Mouse (Mus musculus) forelimb bud, embryonic 11.5 days (tissue): ENCODE results near the gene Gnai3.

Experiments
- DNase-seq: peaks from one replicate; pipeline ENCODE4 v3.0.0-alpha.2; 2012; ENCODE audit warnings: low read depth, low spot score

Gene Gnai3

GRCm38 (mm10) chr3:108111320-108111719, 34.6 kb downstream of the Gnai3 start:
- DNase-seq = no peak

GRCm38 (mm10) chr3:108105281-108105680, 40.7 kb downstream of the Gnai3 start:
- DNase-seq = no peak

- no peak for DNase-seq
These were observed 43.9 kb downstream of the Gnai3 start for GRCm38 (mm10) chr3:108102075-108102474.

- no peak for DNase-seq
These were observed 44.4 kb downstream of the Gnai3 start for GRCm38 (mm10) chr3:108101594-108101993.

- no peak for DNase-seq
These were observed 47.6 kb downstream of the Gnai3 start for GRCm38 (mm10) chr3:108098316-108098715.

- no peak for DNase-seq
These were observed 48.3 kb downstream of the Gnai3 start for GRCm38 (mm10) chr3:108097656-108098055.

GRCm38 (mm10) chr3:108096726-108097125, 49.2 kb downstream of the Gnai3 start:
- DNase-seq = no peak

- no peak for DNase-seq
These were observed 49.7 kb downstream of the Gnai3 start for GRCm38 (mm10) chr3:108096226-108096625.

- no peak for DNase-seq
These were observed 50.8 kb downstream of the Gnai3 start for GRCm38 (mm10) chr3:108094976-108095760.

- DNase-seq = no peak
These were observed 51.8 kb downstream of the Gnai3 start for GRCm38 (mm10) chr3:108094146-108094545.

- DNase-seq = no peak
These were observed 52.6 kb downstream of the Gnai3 start for GRCm38 (mm10) chr3:108093306-108093705.

- no peak for DNase-seq
These were observed 53.3 kb downstream of the Gnai3 start, which contains the start of gene Gnat2 for GRCm38 (mm10) chr3:108092536-108093115. Gnat2 (plus strand) TSS chr3:108092789.

- DNase-seq = no peak
These were observed 53.9 kb downstream of the Gnai3 start for GRCm38 (mm10) chr3:108092030-108092429.

- DNase-seq = no peak
These were observed 55.4 kb downstream of the Gnai3 start for GRCm38 (mm10) chr3:108090561-108090960.

GRCm38 (mm10) chr3:108089916-108090315, 56.0 kb downstream of the Gnai3 start:
- DNase-seq = no peak

GRCm38 (mm10) chr3:108088842-108089380, 57.0 kb downstream of the Gnai3 start:
- DNase-seq = no peak

- no peak for DNase-seq
These were observed 58.6 kb downstream of the Gnai3 start for GRCm38 (mm10) chr3:108087329-108087728.

GRCm38 (mm10) chr3:108086470-108086979, 59.4 kb downstream of the Gnai3 start, which contains the start of gene Ampd2:
Ampd2 (minus strand) TSS chr3:108086651.
- peak; percentile 77 for DNase-seq

GRCm38 (mm10) chr3:108085721-108086469, 60.1 kb downstream of the Gnai3 start:
- DNase-seq = peak; percentile 46

GRCm38 (mm10) chr3:108085281-108085720, 60.6 kb downstream of the Gnai3 start:
- peak; percentile 82 for DNase-seq

- DNase-seq = no peak
These were observed 61.1 kb downstream of the Gnai3 start for GRCm38 (mm10) chr3:108084767-108085270.
